Mouse (Mus musculus): ENCODE data around the gene 1600015I10Rik.
"Not testable (repeated sequence)": the region's sequence is repeated elsewhere in the genome, so short reads cannot be mapped to it uniquely, and the experiment has no call there.

Gene 1600015I10Rik

DNA sequence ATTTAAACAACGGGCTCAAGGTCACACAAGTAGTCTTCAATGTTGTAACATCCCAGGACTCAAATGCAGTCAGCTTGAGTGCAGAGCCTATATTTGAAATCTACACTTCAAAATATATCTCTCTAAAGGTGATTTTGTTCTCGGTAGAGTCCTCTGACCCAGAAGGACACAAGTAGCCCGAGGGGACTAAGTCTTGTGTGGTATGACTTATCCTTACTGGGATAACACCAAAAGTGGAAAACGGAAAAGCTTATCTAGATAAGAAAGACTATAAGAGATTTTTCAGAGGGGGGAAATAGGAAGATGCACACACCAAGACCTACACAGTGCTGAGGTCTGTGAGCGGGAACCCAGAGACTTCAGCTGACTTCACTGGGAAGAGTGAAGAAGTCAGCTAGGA, at the start of gene 1600015I10Rik:
TSS of gene 1600015I10Rik (plus strand) at position 301 of the 400 bp plus-strand sequence.
- no peak for DNase-seq

DNA sequence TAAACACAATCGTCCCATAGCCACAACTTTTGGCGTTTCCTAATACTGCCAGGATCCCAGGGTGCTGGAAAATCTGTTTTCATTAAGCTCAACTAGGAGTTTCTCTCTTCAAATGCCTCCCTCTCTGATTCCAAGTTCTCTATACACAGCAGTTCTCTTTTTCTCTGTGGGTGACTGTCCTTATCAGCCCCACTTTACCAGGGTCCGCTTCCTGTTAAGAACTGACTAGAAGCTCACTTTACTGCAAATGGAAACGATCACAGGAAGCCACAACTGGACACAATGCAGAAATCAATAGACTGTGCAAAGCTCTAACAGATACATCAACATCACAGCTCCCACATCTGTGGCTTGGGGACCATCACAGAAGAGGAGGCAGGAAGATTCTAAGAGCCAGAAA, 35.5 kb upstream of the 1600015I10Rik start:
- DNase-seq: no peak

DNA sequence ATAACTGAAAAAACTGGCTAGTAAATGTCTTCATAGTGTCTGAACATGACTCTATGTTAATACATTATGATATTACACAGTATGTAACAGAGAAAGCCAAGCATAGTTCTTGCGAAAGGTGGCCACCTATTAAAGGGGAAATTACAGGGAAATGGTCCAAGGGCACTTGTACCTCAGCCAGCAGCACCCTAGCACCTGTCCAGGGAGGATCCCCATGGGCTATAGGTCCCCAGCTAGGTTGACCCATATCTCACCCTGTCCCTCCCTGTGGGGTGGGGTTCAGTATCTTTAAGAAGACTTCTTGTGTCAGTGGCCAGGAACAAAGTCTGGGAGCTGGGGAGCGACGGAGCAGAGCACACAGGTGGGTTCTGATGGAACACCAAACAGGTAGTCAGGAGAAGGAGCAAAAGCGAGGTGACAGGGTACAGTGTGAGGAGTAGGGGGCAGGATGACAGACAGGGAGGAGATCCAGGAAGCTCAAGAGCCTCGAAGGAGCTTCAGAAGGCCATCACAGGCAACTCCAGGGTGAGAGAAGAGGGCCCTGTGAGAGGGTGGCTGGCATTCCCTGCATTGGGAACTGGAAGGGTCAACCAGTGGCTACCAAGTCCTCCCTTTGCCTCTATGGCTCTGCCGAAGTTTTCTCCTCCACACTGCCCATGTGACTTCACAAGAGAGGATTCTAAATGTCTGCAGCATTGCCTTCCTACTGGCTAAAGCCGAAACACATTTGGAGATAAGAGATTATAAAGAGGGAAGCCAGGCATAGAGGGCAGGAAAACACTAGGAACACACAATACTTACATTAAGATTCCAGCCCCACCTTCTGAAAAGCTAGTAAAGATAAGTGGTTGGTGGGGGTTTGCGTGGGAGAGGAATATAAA, 34.5 kb upstream of the 1600015I10Rik start:
- DNase-seq: no peak

GRCm38 (mm10) chr6:48895941-48896340, 33.8 kb upstream of the 1600015I10Rik start:
- no peak for DNase-seq

- no peak for DNase-seq
Measured at GRCm38 (mm10) chr6:48896956-48897355, 32.7 kb upstream of the 1600015I10Rik start.

GRCm38 (mm10) chr6:48901316-48901715, 28.4 kb upstream of the 1600015I10Rik start:
- DNase-seq: not testable (repeated sequence)

- no peak for DNase-seq
Measured at GRCm38 (mm10) chr6:48902511-48903406, 26.9 kb upstream of the 1600015I10Rik start.

GRCm38 (mm10) chr6:48903437-48903836, 26.3 kb upstream of the 1600015I10Rik start:
- no peak for DNase-seq

DNA sequence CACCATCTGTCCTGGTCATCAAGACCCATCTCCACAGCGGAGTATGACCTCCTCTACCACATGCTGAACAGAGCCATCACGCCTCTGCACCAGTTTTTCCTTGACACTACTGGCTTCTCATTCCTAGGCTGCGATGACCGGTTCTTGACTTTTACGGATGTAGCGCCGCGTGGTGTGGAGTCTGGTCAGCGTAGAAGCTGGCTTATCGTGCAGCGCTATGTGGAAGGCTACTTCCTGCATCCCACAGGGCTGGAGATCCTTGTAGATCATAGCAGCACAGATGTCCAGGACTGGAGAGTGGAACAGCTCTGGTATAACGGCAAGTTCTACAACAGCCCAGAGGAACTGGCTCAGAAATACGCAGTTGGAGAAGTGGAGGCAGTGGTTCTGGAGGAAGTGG, 24.1 kb upstream of the 1600015I10Rik start:
- DNase-seq: no peak

GRCm38 (mm10) chr6:48906371-48906770, 23.3 kb upstream of the 1600015I10Rik start:
- DNase-seq: no peak

DNA sequence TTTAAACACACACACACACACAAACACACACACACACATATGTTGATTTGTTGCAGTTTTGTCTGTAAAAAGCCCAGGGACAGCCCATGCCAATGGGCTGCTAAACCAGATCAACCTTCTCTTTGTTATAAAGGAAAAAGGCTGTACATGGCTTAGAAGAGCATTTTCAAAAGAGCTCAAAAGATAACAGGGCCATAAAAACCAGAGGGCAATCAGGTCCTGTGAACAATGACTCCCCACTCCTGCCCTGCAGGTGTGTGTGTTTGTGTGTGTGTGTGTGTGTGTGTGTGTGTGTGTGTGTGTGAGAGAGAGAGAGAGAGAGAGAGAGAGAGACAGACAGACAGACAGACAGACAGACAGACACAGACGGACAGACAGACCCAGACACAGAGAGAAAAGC, 20.5 kb upstream of the 1600015I10Rik start:
- DNase-seq: no peak

- peak; percentile 56 for DNase-seq
Measured at GRCm38 (mm10) chr6:48912033-48912432, 17.7 kb upstream of the 1600015I10Rik start.

DNA sequence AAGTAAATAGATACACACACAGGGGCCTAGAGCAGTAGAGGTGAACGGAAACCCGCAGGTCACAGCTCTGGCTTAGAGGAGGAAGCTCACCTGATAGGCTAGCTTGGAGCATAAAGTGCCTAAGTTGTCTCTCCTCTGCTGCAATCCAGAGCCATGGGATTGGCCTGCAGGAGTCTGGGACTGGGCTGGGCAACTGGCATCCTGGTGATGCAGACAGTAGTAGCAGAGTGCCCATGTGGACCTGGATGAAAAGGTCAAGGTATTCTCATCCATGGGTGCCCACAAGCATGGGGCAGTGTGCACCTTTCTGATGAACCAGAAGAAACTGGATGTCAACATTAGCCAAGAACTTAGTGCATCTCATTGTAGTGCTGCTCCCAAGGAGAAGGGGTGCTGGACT, 16.1 kb upstream of the 1600015I10Rik start:
- no peak for DNase-seq

GRCm38 (mm10) chr6:48949596-48949995, 19.9 kb downstream of the 1600015I10Rik start:
- DNase-seq: no peak

GRCm38 (mm10) chr6:48950676-48951075, 21.0 kb downstream of the 1600015I10Rik start:
- DNase-seq: no peak

GRCm38 (mm10) chr6:48951630-48952029, 21.9 kb downstream of the 1600015I10Rik start:
- DNase-seq: no peak

DNA sequence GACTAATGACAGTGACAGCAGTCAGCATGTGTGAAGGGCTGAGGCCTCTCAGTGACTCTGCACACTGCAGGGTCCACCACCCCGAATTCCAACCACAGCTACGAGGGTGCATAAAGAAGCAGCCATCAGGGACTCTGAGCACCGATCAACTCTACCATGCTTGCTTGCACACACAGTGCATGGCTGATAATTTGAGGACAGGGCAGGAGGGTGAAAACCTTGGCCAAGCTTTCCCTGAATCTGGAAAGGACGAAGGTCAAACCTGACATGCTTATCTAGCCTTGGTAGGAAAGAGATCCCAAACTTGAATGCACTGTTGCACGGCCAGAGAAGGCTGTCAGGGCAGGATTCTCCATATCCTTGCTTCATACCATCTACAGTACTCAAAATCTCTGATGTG, 23.5 kb downstream of the 1600015I10Rik start:
- DNase-seq: no peak

DNA sequence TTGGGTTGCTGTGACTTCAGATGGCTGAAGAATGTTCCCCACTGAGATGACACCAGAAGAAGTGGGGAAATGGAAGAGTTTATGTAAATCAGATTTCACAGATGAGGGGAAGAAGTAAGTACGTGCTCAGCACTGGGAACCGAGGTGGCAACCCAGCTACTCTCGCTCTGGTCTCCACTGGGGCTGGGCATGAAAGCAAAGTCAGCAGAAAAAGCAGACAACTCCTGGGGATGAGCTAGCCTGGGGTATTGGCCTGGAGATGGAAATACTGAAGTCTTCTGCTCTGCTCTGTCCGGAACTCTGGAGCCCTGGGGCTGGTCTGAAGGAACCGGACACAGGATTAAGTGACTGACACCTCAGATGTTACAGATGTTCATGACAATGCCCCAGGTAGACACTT, 24.5 kb downstream of the 1600015I10Rik start:
- DNase-seq: no peak

GRCm38 (mm10) chr6:48954946-48955345, 25.3 kb downstream of the 1600015I10Rik start:
- peak; percentile 56 for DNase-seq

- DNase-seq: no peak
Measured at GRCm38 (mm10) chr6:48956785-48957184, 27.1 kb downstream of the 1600015I10Rik start.

GRCm38 (mm10) chr6:48958053-48958452, 28.4 kb downstream of the 1600015I10Rik start:
- peak; percentile 27 for DNase-seq

DNA sequence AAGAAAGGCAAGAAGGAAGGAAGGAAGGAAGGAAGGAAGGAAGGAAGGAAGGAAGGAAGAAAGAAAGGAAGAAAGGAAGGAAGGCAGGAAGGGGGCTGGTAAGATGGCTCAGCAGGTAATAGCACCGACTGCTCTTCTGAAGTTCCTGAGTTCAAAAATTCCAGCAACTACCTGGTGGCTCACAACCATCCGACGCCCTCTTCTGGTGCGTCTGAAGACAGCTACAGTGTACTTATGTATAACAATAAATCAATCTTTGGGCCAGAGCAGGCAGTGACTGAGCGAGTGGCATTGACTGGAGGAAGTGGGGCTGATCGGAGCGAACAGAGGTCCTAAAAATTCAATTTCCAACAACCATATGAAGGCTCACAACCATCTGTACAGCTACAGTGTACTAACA, 29.5 kb downstream of the 1600015I10Rik start:
- DNase-seq: peak; percentile 23

- DNase-seq: not testable (repeated sequence)
Measured at GRCm38 (mm10) chr6:48966696-48967095, 37.0 kb downstream of the 1600015I10Rik start.

DNA sequence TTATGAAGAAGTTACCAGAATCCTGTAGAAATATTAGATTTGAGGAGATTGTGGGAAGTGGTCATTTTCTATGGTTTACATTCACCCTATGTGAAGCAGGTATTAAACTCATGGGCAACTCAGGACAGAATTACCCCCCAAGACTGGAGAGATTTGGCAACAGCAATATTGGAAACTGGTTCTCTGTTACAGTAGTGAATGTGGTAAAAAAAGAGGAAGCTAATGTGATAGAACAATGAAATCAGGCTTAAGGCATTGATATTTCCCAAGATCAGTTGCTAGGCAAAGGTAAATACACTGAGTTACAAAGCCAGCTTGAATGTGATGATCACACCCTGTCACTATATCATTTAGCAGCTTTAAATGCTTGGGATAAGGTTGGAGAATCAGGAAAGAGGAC, 38.2 kb downstream of the 1600015I10Rik start:
- DNase-seq: no peak

All from embryo, embryonic 11 days (tissue).